Mouse (Mus musculus) adrenal gland, adult 18-20 months (tissue): ENCODE measurements around the gene Asphd2. TPM values are rescaled to one million over a fixed set of nuclear protein-coding genes. Genes with fewer than 3 reads are reported as not detected.

Experiments
- DNase-seq, 2 experiments: peaks; one replicate each; pipeline ENCODE4 v3.0.0; 2021 to 2022; ENCODE audit warnings: low spot score in 2 of 2
- total RNA-seq, 2 experiments: library from RNA; stranded (reverse); gene quantifications; 1 replicate in 1 of 2; 2 replicates in 1 of 2; pipeline ENCODE4 v1.2.3; 2021

Gene Asphd2
- total RNA-seq, 2 experiments from 2014 or later, result 3.4 to 4.3 TPM

DNA sequence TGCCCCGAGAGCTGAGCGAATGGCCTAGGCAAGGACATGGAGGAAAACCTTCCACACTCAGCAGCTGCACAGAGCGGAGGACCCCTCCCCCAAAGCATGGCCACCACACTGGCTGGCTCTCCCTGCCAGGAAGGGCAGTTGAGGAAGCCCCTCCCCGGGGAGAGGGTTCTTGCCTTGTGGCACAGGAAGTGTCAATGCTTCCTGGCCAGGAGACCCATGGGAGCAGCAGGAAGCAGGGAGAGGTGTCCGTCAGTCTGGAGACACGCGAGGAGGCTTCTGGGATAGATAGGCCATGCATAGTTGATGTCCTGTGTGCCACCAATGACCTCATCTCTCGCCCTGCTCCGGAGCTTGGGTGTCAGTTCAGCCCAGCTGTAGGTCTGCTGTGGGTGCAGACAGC is 38.3 kb downstream of the Asphd2 start:
- DNase-seq, result no peak

DNA sequence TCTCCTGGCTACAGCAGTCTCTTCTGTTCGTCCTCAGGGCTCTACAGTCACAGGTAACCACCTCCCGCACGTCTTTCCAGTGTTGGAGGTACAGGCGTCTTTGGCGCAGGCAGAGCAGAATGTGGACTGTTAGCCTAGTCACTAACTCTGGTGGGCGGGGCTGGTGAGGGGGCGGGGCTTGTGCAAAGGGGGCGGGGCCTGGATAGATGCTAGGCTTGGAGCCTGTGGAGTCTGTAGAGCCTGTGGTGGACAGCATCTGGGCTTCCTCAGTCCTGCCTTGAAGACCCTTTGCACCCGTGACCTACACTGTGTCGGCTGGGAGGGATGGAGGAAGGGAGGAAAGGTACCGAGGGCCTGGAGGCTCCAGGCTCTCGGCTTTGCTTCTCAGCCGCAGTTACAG is 38.8 kb downstream of the Asphd2 start, which contains the start of gene Gm6583:
Gene Gm6583 (minus strand): TSS at position 124 of the 400 bp plus-strand sequence.
- DNase-seq, result no peak

DNA sequence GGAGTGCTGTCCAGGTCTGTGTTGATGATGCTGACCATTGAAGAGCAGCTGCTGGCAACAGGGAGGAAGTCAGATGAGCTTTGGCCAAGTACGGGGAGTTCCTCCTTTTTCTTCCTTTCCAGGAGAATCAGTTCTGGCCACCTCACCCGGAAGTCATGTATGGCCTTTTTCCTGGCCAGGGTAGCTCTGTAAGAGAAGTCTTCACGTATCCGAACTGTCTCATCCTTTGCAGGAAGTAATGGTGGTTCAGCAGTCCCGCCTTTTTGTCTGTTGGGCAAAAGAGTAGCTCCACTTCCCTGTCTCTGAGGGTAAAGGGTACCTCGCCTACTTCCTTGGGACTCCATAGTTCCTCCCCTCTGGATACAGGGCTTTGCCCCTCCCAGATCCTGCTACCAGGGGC is 39.2 kb downstream of the Asphd2 start:
- no peak for DNase-seq

DNA sequence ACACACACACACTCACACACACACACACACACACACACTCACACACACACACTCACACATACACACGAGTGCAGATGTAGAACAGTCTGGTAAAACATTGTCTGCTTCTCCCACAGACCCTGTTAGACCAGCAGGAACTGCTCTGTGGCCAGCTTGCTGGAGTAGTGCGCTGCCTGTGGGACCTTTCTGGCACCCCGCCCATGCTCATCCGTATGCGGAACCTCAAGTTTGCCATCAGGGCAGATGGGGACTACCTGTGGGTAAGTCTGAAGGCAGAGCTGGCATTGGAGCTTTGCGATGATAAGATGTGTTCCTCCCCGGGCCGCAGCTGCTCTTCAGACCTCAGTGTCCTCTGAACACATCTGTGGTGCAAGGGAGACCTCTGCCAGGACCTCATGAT is 45.5 kb downstream of the Asphd2 start:
- no peak for DNase-seq

DNA sequence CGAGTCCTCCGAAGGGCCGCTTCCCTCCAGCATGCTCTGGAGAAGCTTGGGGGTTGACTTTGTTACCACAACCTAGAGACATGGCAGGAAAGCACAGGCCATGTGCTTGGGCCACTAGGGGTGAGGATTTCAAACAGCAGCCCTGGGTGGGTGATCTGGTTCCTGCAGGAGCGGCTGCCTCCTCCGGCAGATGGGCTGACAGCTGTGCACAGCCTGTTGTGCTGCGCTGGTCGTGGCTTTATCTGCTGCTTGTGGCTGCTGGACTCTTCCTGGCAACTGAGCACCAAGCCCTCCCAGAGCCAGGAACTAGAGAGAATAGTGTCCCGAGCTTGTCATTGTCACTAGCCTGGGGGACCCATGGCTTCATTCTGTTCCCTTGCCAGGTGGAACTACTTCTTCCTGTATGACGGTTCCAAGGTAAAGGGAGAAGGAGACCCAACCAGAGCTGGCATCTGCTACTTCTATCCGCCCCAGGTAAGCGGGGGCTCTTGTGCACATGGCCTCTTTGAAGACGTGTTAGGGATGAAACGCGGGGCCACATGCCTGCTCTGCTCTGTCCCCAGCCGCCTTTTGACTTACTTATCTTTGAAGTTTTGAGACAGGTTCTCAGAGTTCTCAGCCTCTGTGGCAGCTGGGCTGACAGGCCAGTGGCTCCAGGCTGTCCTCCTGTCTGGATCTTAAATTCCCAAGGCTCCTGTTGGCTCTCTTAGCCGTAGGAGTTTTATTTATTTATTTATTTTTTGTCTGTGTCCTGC is 48.3 kb downstream of the Asphd2 start:
- DNase-seq, result no peak

DNA sequence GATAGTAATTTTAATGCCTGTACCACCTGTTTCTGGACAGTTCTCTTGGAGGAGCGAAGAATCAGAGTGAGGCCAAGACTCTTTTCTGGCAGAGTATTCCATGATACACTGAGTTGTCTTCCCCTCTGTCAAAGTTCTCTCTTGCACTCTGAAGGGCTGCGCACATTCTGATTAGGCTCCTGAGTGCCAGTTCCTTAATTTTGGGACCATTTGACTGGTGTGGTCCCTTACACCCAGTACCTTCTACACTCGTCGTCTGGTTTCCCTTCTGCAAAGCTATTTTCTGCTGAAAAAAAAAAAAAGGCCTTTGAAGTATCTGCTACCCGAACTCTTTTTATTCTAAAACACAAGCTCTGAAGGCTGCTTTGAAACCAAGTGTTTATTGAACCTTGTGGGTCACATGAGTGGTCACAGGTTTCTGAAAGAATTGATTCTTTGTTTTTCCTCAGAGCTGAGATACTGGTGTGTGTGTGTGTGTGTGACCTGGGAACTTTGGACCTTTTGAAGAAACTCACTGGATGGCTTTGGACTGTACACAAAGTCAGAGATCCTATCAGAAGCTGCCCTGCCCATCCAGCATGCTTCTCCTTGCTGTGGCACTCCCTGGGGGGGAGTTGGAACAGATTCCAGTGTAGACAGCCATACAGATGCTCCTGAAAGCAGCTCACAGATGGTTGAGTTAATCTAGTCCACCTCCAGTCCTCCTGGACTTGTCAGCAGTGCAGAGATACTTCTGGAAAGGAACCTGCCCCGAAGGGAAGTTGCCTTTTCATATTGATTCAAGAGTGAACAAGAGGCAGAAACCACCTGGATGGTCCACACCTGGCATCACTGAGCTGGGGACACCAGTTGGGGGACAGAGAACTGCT is 50.3 kb downstream of the Asphd2 start:
- no peak for DNase-seq

DNA sequence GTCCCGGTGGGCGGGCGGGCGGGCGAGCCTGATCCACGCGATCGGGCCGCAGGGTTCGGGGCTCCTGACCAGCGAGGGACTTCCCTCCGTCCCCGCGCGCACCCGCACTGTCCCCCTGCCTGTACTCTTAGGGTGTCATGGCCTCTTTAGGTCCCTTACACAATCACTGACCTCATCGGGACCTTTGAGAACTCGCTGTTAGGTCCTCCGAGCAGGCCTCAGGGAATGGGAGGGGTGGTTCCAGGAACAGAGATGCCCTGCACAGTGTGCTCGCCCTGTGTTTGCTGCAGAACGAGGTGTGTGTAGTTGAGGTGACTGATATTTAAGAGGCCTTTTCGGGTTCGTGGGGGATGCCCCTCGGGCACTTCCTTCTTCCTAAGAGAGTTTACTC is 51.5 kb downstream of the Asphd2 start:
- no peak for DNase-seq

DNA sequence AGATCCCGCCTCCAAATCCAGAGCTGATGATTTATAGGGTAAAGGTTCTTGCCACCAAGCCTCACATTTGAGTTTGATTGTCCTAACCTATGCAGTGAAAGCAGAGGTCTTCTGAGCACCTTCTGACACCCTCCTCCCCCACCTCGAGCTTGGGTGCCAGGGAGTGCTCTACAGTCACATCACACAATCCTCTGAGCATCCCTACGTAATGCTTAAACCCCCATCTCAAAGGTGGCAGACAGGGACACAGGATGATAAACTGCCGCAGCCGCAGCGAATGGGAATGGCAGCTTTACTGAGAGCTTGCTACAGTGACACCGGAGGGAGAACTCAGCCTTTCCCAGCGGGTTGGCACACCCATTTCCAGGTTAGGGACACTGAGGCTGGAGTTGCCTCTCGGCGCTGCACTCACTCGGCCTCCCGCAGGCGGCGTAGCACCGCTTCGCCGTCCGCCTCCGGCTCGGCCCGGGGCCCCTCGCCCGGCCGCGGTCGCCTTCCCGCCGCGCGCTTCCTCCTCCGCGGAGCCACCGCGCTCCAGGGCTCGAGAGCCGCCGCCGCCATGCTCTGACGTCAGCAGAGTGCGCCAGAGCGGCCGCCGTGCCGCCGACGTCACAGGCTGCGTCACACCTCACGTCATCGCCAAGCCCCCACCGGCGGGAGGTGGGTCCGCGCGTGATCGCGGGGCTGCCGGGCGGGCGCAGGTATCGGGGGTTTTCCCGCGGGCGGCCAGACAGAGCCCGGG is 52.0 kb downstream of the Asphd2 start, which contains the start of the genes Srrd and Hps4:
Gene Srrd (minus strand): TSS at position 578 of the 742 bp plus-strand sequence.
Gene Hps4 (plus strand): TSS at position 621 of the 742 bp plus-strand sequence.
- peak; percentile 93 to 94 for DNase-seq

DNA sequence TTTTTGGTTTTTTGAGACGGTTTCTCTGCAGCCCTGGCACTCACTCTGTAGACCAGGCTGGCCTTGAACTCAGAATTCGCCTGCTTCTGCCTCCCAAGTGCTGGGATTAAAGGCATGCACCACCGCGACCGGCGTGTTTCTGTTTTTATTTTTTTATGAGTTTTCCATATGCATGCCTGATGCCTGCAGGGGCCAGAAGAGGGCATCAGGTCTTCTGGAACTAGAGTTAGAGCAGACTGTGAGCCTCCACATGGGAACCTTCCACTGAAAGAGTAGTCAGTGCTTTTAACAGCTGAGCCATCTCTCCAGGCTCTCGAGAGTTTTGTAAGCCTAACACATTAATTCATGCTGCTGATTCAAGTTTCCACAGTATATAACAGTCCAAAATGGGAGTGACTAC is 55.5 kb downstream of the Asphd2 start:
- DNase-seq, result no peak

DNA sequence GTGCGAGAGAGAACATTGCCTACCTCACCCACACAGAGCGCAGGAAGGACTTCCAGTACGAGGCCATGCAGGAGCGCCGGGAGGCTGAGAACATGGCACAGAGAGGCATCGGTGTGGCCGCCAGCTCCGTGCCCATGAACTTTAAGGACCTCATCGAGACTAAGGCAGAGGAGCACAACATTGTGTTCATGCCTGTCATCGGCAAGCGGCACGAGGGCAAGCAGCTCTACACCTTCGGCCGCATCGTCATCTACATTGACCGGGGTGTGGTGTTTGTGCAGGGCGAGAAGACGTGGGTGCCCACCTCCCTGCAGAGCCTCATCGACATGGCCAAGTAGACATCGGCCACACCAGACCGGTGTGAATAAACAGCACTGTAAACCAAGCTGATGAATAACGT is 57.7 kb downstream of the Asphd2 start:
- no peak for DNase-seq

DNA sequence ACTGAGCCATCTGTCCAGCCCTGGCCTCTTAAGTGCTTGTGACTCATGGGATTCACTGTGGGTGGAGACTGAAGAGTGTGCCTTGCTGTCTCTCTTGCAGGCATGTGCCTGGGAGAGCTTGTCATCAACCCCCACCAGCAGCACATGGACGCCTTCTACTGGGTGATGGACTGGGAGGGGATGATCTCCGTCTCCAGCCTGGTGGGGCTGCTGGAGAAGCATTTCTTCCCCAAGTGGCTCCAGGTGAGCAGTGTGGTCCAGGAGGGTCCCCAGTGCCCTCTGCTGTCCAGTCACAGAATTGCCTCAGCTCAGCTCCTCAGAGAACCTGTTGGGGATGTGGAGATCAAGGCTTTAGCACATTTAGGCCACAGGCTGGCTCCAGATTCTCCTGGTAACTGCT is 59.2 kb downstream of the Asphd2 start:
- DNase-seq, result peak; percentile 50 to 54

Other genes with a start within 250 kb of the Asphd2 start
- 100 to 1,000 TPM in 1 of 2 experiments, 10 to 100 TPM in 1; 95.8 to 126 TPM for gene Cryba4, start 142.3 kb downstream of the Asphd2 start, total RNA-seq
- gene Crybb1, start 139.1 kb downstream of the Asphd2 start, total RNA-seq, result 1 to 10 TPM; 3.2 to 3.3 TPM
- 100 to 1,000 TPM; 208 to 233 TPM for gene Tpst2, start 118.2 kb downstream of the Asphd2 start, total RNA-seq
- gene Tfip11, start 68.5 kb downstream of the Asphd2 start, total RNA-seq, result 10 to 100 TPM; 38.6 to 41.8 TPM
- 10 to 100 TPM; 60.5 to 65.1 TPM for gene Srrd, start 51.8 kb downstream of the Asphd2 start, total RNA-seq
- gene Hps4, start 51.8 kb downstream of the Asphd2 start, total RNA-seq, result 10 to 100 TPM; 54.1 to 60.5 TPM
- not detected for gene Gm6583, start 38.8 kb downstream of the Asphd2 start, total RNA-seq
- gene Gm6588, start 54.6 kb upstream of the Asphd2 start, total RNA-seq, result not detected
- 1 to 10 TPM; 4.3 to 5.3 TPM for gene Sez6l, start 182.3 kb upstream of the Asphd2 start, total RNA-seq